Mouse (Mus musculus) hindbrain, embryonic 14.5 days (tissue): Measurements from ENCODE around the gene Rnasel. TPM values are rescaled to one million over a fixed set of nuclear protein-coding genes. Genes with fewer than 3 reads are reported as not detected.
A peak's percentile ranks its signal among the peaks of the same experiment; 100 is the strongest.
"Not testable (repeated sequence)": the region's sequence is repeated elsewhere in the genome, so short reads cannot be mapped to it uniquely, and the experiment has no call there.

Experiments
- ATAC-seq: fragments of 200-750 bp; cut with Nextera tagmentation; 2 replicates; pipeline ENCODE4 v1.8.0; 2017; ENCODE audit warnings: moderate number of reproducible peaks, mild to moderate bottlenecking, moderate TSS enrichment, moderate library complexity; ENCODE audit not compliant: low FRiP score
- DNase-seq: peaks from one replicate; pipeline ENCODE4 v3.0.0-alpha.2; 2015; ENCODE audit warnings: low spot score
- H3K27ac ChIP-seq: fragments of 300-500 bp; sonication (generic); 2 replicates; pipeline ENCODE4 v1.5.1; 2014; ENCODE audit warnings: mild to moderate bottlenecking, moderate library complexity
- H3K27me3 ChIP-seq: fragments of 300-500 bp; sonication (generic); 2 replicates; pipeline ENCODE4 v1.6.1; 2014; ENCODE audit warnings: mild to moderate bottlenecking, low read length, mixed read lengths; ENCODE audit not compliant: control insufficient read depth, insufficient read depth
- H3K36me3 ChIP-seq: fragments of 300-500 bp; sonication (generic); replicated peaks from 2 replicates; pipeline ENCODE4 v1.6.1; 2014; ENCODE audit not compliant: control insufficient read depth, insufficient read depth
- H3K4me1 ChIP-seq: fragments of 300-500 bp; sonication (generic); replicated peaks from 2 replicates; pipeline ENCODE4 v1.6.1; 2014; ENCODE audit warnings: antibody characterized with exemption, low read length, mixed read lengths; ENCODE audit not compliant: control insufficient read depth, insufficient read depth
- H3K4me2 ChIP-seq: fragments of 300-500 bp; sonication (generic); replicated peaks from 2 replicates; pipeline ENCODE4 v1.6.1; 2014; ENCODE audit warnings: mild to moderate bottlenecking, moderate library complexity
- H3K4me3 ChIP-seq: fragments of 300-500 bp; sonication (generic); replicated peaks from 2 replicates; pipeline ENCODE4 v1.5.1; 2014; ENCODE audit warnings: mild to moderate bottlenecking, low read length
- H3K9ac ChIP-seq: fragments of 300-500 bp; sonication (generic); 2 replicates; pipeline ENCODE4 v1.6.1; 2014
- H3K9me3 ChIP-seq: fragments of 300-500 bp; sonication (generic); 2 replicates; pipeline ENCODE4 v1.6.1; 2016; ENCODE audit warnings: low read length; ENCODE audit not compliant: control insufficient read depth
- WGBS: fragments of 180-500 bp; shearing (Covaris S2); extraction: QIAGEN DNeasy Blood & Tissue Kit; methylation state at CpG from one replicate; pipeline ENCODE4 v1.1.7; 2014; 5-methylcytosine and 5-hydroxymethylcytosine counted together
- polyA plus RNA-seq: library from polyadenylated mRNA; unstranded; fragments of >200 nt; fragmentation: Nextera tagmentation; extraction: Ambion mirVana; gene quantifications from 2 replicates; pipeline ENCODE4 v1.2.1, GENCODE M21; 2014

Rnasel gene
- polyA plus RNA-seq, 1 experiment from 2014 or later = 40.9 TPM

GRCm38 (mm10) chr1:153752521-153752920 lies 3.3 kb downstream of the Rnasel start:
- Histone ChIP-seq H3K4me2 (peak overlapping the region; percentile 44), H3K4me1 (peaks cover 34% of the 10 kb centered on the region), H3K9ac (0 out of 2 replicates have a peak overlapping the region, but pooled peaks have one; percentile 28), H3K27ac (no peak overlapping the region), H3K4me3 (no peak overlapping the region), H3K36me3 (peaks cover 31% of the 10 kb centered on the region; the same call in 1 of the 2 replicates), H3K9me3 (no peaks in the 10 kb centered on the region), H3K27me3 (no peaks in the 10 kb centered on the region)
- ATAC-seq = no peak
- no peak for DNase-seq
- WGBS = 89% methylated on average over 6 of the region's 6 CpGs

DNA sequence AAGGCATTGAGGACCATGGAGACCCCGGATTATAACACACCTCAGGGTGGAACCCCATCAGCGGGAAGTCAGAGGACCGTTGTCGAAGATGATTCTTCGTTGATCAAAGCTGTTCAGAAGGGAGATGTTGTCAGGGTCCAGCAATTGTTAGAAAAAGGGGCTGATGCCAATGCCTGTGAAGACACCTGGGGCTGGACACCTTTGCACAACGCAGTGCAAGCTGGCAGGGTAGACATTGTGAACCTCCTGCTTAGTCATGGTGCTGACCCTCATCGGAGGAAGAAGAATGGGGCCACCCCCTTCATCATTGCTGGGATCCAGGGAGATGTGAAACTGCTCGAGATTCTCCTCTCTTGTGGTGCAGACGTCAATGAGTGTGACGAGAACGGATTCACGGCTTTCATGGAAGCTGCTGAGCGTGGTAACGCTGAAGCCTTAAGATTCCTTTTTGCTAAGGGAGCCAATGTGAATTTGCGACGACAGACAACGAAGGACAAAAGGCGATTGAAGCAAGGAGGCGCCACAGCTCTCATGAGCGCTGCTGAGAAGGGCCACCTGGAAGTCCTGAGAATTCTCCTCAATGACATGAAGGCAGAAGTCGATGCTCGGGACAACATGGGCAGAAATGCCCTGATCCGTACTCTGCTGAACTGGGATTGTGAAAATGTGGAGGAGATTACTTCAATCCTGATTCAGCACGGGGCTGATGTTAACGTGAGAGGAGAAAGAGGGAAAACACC lies 4.7 kb downstream of the Rnasel start:
- 75% methylated on average over 25 of the region's 25 CpGs for WGBS
- peaks cover 42% of the 10 kb centered on the region for H3K36me3 ChIP-seq
- no peak for DNase-seq
- H3K9ac ChIP-seq = no peak overlapping the region
- H3K4me2 ChIP-seq = no peak overlapping the region
- no peak overlapping the region for H3K27ac ChIP-seq
- no peak overlapping the region for H3K4me3 ChIP-seq
- H3K4me1 ChIP-seq = peaks cover 24% of the 10 kb centered on the region
- no peaks in the 10 kb centered on the region for H3K27me3 ChIP-seq
- ATAC-seq = no peak
- no peaks in the 10 kb centered on the region for H3K9me3 ChIP-seq

GRCm38 (mm10) chr1:153764136-153764535 lies 14.9 kb downstream of the Rnasel start:
- WGBS = 91% methylated on average over 11 of the region's 11 CpGs
- Histone ChIP-seq H3K36me3 (peaks cover 38% of the 10 kb centered on the region), H3K27me3 (no peaks in the 10 kb centered on the region), H3K4me1 (no peaks in the 10 kb centered on the region), H3K9ac (no peak overlapping the region), H3K27ac (no peak overlapping the region), H3K9me3 (no peaks in the 10 kb centered on the region), H3K4me2 (no peak overlapping the region), H3K4me3 (no peak overlapping the region)
- DNase-seq (no peak), ATAC-seq (no peak)

DNA sequence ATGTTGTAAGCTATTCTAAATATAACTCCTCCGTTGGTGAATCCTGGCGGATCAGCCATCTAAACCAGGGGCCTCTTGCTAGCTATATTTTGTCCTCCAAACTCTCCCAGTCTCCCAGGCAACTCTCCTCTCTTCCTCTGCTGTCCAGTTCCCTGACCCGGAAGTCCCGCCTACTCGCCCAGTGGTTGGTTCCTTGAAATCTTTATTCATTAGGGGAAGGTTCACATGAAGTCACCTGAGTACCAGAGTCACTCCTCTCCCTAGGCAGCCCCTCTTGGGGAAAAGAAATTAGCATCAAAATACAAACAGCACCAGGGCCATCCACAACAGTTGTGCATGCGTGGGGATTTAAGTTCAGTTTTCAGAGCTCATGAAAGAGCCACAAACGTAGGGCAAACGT lies 17.1 kb downstream of the Rnasel start:
- no peak overlapping the region for H3K27ac ChIP-seq
- H3K27me3 ChIP-seq = no peaks in the 10 kb centered on the region
- no peak for DNase-seq
- H3K4me3 ChIP-seq = no peak overlapping the region
- no peak for ATAC-seq
- H3K4me2 ChIP-seq = no peak overlapping the region
- H3K9me3 ChIP-seq = no peaks in the 10 kb centered on the region
- 48% methylated on average over 8 of the region's 8 CpGs for WGBS
- H3K36me3 ChIP-seq = peaks cover 18% of the 10 kb centered on the region; the same call in 1 of the 2 replicates
- H3K4me1 ChIP-seq = no peaks in the 10 kb centered on the region
- H3K9ac ChIP-seq = no peak overlapping the region

DNA sequence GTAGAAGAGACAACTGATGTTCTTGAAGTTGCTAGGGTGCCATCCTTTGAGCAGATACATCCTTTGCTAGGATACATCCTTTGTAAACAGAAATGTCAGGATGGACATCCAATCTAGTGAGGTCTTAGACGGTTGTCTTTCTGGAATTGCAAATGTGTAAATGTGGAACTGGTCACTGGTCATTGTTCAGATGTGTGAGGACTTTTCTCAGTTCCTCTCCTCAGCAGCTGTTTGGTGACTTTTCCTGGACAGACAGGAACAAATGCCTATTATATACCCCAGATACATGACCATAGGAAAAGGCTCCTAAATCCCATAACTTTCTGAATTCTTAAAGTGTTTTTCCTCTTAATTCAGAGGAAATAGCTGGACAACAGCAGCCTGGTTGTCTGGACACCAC lies 18.1 kb downstream of the Rnasel start:
- Histone ChIP-seq H3K9me3 (no peaks in the 10 kb centered on the region), H3K27me3 (no peaks in the 10 kb centered on the region), H3K9ac (no peak overlapping the region), H3K4me3 (no peak overlapping the region), H3K4me2 (no peak overlapping the region), H3K27ac (no peak overlapping the region), H3K4me1 (no peaks in the 10 kb centered on the region), H3K36me3 (peaks cover 8% of the 10 kb centered on the region; the same call in 1 of the 2 replicates)
- no peak for ATAC-seq
- DNase-seq = no peak
- WGBS = 88% methylated on average over 1 of the region's 1 CpGs

- Histone ChIP-seq H3K4me2 (no peak overlapping the region), H3K9me3 (no peaks in the 10 kb centered on the region), H3K36me3 (no peaks in the 10 kb centered on the region), H3K4me1 (no peaks in the 10 kb centered on the region), H3K9ac (no peak overlapping the region), H3K4me3 (no peak overlapping the region), H3K27ac (no peak overlapping the region), H3K27me3 (no peaks in the 10 kb centered on the region)
- 85% methylated on average over 5 of the region's 5 CpGs for WGBS
- no peak for DNase-seq
- no peak for ATAC-seq
Measured at GRCm38 (mm10) chr1:153768465-153768864, 19.2 kb downstream of the Rnasel start.

DNA sequence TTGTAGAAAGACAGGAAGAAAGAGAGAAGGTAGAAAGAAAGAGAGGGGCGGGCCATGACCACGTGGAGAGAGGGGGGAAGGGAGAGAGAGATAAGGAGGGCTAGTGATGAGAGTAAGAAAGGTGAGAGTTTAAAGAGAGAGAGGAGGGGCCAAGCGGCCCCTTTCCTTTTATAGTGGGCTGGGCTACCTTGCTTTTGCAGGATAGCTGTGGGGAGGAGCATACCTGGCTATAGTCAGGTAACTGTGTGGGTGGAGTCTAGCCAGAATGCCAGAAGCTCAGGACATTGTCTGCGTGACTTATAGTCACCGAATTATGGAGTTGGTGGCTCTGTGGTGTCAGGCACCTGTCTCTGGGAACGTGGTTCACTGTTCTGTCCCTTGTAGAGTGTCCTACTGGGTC lies 20.3 kb downstream of the Rnasel start:
- DNase-seq = not testable (repeated sequence)

DNA sequence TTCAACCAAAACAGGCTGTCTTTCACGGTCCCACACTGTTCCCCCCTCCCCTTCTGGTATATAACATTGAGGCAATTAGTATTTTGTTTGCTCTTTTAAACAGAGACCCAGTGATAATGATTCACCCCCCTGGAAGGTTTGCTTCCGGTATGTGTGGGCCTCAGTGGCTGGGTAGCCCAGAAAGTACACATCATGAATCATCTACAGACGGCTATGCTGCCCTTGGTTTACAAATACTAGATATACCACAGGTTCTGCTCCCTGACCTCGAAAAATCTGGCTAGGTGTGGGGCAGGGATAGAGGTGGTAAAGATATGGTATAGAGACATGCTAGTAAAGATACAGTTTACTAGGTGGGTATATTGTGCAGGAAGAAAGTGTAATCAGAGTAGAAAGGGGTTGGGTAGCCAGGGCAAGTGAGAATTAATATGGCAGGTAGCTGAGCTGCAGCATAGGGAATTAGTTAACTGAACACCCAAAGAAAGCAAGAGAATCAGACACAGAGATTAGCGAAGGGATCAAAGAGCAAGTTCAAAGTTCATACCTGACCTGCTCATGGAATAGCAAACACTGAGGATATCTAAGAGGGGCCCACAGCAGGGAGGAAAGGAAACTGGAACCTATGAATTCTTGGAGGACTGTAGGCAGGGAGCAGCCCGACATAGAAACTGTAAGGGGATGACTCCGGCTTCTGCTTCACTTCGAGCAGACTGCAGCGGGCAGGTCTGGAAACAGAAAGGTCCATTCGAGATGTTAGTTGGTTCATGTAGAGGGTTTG lies 21.0 kb downstream of the Rnasel start:
- DNase-seq (no peak), ATAC-seq (no peak)
- 83% methylated on average over 10 of the region's 10 CpGs for WGBS
- no peak overlapping the region for H3K27ac ChIP-seq
- H3K9ac ChIP-seq = no peak overlapping the region
- no peaks in the 10 kb centered on the region for H3K27me3 ChIP-seq
- no peak overlapping the region for H3K4me2 ChIP-seq
- no peaks in the 10 kb centered on the region for H3K36me3 ChIP-seq
- H3K4me3 ChIP-seq = no peak overlapping the region
- H3K4me1 ChIP-seq = no peaks in the 10 kb centered on the region
- no peaks in the 10 kb centered on the region for H3K9me3 ChIP-seq

More for the DNA sequence above, 20.3 kb downstream of the Rnasel start:
- WGBS = 70% methylated on average over 6 of the region's 6 CpGs
- not testable (repeated sequence) for H3K4me2 ChIP-seq, ATAC-seq, H3K9me3 ChIP-seq, H3K27me3 ChIP-seq, H3K27ac ChIP-seq, H3K4me3 ChIP-seq, H3K9ac ChIP-seq, H3K4me1 ChIP-seq, H3K36me3 ChIP-seq

GRCm38 (mm10) chr1:153770776-153771167 lies 21.5 kb downstream of the Rnasel start:
- Histone ChIP-seq H3K4me3 (no peak overlapping the region), H3K4me2 (no peak overlapping the region), H3K9ac (no peak overlapping the region), H3K27me3 (no peaks in the 10 kb centered on the region), H3K36me3 (no peaks in the 10 kb centered on the region), H3K9me3 (no peaks in the 10 kb centered on the region), H3K27ac (no peak overlapping the region), H3K4me1 (no peaks in the 10 kb centered on the region)
- ATAC-seq = no peak
- DNase-seq = no peak
- 86% methylated on average over 1 of the region's 1 CpGs for WGBS
